Mouse (Mus musculus) cerebral cortex, adult 2 months (tissue): ENCODE measurements around the gene Kcnq4.

Experiments
- WGBS: fragments of 180-500 bp; shearing (Covaris S2); methylation state at CpG from one replicate; pipeline ENCODE4 v1.1.7; 2018; 5-methylcytosine and 5-hydroxymethylcytosine counted together

The Kcnq4 gene

GRCm38 (mm10) chr4:120673606-120674005 is 74.8 kb downstream of the Kcnq4 start:
- WGBS: 96% methylated on average over 3 of the region's 3 CpGs

- 49% methylated on average over 12 of the region's 12 CpGs for WGBS
These were observed 77.4 kb downstream of the Kcnq4 start for GRCm38 (mm10) chr4:120671046-120671445.

GRCm38 (mm10) chr4:120669585-120669984 is 78.8 kb downstream of the Kcnq4 start:
- WGBS: 86% methylated on average over 5 of the region's 5 CpGs

GRCm38 (mm10) chr4:120668551-120668950 is 79.9 kb downstream of the Kcnq4 start:
- WGBS: 98% methylated on average over 4 of the region's 4 CpGs

DNA sequence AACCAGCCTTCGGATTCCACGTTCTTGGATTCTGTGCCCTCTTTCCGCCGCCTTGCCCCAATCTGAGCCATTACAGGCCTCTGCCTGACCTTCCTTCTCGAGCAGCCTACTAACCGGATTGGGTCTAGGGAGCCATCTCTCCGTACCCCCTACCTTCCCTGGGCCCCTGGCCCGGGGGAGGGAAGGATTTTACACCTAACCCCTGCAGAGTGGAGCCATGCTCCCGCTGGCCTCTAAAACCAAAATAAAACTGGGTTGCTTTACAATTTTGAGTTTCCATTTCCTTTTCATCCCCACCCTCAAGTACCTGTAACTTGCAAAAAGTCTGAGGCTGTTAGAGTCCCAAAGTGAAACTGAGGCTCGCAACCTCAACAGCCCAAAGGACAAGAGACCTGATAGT is 80.9 kb downstream of the Kcnq4 start:
- 52% methylated on average over 10 of the region's 10 CpGs for WGBS

DNA sequence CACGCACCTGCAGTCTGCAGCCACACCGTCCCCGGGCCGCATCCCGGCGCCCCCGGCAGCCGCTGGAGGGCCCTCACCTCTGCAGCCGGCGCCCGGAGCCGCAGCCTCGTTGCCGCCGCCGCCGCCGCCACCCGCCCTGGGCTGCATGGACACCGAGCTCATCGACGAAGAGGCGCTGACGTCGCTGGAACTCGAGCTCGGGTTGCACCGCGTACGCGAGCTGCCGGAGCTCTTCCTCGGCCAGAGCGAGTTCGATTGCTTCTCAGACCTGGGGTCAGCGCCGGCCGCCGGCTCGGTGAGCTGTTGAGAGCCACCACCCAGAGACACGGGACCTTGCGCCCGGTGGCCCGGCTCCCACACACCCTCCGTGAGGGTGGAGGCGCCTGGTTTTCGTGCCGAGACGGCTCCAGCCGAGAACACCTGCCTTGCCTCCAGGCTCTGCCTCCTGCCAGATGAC is 81.3 kb downstream of the Kcnq4 start:
- 1% methylated on average over 50 of the region's 50 CpGs for WGBS

- 2% methylated on average over 50 of the region's 50 CpGs for WGBS
These were observed 81.9 kb downstream of the Kcnq4 start, which contains the start of gene Cited4 for GRCm38 (mm10) chr4:120666358-120667024. Cited4 (plus strand) TSS chr4:120666572.

- WGBS: 48% methylated on average over 7 of the region's 7 CpGs
These were observed 82.6 kb downstream of the Kcnq4 start for GRCm38 (mm10) chr4:120665782-120666181.

DNA sequence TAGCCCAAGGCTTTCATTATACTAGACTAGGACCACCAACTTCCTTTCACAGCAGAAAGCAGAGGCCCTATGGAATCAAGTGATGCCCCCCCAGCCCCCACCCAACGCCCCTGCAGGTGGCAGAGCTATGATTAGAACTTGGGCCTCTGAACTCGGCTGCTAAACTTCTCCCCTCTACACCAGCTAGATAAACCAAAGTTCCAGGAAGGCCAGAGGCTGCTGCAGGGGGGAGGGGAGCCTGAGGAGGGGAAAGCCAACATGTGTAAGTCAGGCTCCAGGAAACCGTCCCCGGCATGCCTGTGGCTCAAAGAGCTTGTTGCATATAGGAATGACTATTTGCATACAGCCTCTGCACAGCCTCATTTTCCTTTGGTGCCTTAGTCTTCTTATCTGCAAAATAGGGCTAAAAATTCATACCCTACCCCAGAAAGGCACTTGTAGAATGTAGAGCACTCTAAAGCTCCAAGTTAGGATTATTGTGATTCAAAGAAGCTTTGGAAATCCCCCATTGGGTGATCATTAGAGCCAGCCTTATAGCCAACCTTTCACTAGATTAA is 83.2 kb downstream of the Kcnq4 start:
- 56% methylated on average over 4 of the region's 4 CpGs for WGBS

DNA sequence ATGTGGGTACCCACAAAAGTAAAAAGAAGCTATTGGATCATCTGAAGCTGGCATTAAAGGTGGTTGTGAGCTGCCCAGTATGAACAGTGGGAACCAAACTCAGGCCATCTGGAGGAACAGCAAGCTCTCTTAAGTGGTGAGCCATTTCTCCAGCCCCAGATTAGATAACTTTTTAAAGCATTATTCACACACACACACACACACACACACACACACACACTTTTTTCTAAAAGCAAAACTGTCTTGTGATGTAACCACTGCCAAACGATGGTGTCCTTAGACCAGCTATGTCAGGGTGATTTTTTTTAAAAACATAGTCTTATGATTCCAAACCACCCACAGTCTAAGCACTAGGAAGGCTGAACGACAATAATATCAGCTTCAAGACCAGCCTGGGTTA is 83.8 kb downstream of the Kcnq4 start:
- WGBS: 53% methylated on average over 2 of the region's 2 CpGs

GRCm38 (mm10) chr4:120660485-120660884 is 87.9 kb downstream of the Kcnq4 start:
- WGBS: 49% methylated on average over 4 of the region's 4 CpGs

DNA sequence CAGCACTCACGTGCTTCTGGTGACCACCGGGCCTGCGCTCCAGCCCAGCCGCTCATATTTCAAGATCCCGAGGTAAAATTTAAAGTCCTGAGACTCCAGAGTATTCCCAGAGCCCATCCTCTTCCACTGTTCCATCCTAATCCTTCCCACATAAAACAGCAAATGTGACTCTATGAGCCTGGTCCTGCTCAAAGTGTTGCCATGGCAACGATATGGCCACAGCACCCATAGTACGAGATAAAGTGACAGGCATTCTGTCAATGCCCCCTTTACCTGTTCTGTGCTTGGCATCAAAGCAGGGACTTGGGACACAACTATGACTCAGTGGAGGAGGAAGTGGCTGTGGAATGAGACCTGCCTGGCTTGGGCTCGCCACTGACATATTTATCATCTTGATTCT is 92.5 kb downstream of the Kcnq4 start:
- WGBS: 81% methylated on average over 8 of the region's 8 CpGs

GRCm38 (mm10) chr4:120650208-120650592 is 98.2 kb downstream of the Kcnq4 start:
- WGBS: 27% methylated on average over 7 of the region's 7 CpGs

- 4% methylated on average over 55 of the region's 55 CpGs for WGBS
These were observed 98.8 kb downstream of the Kcnq4 start for GRCm38 (mm10) chr4:120649369-120650207.
